Mouse (Mus musculus): ENCODE results near the gene Olfr1340. TPM values are rescaled to one million over a fixed set of nuclear protein-coding genes. Genes with fewer than 3 reads are reported as not detected.

Gene Olfr1340
- polyA plus RNA-seq, 1 experiment: not detected

GRCm38 (mm10) chr4:118711656-118712055 is 8.3 kb upstream of the Olfr1340 start:
- Histone ChIP-seq H3K27me3 (ENCODE audit: control insufficient read depth, insufficient read depth, low read length, poor library complexity, severe bottlenecking) (no peaks in the 10 kb centered on the region), H3K9me3 (replicated peaks; ENCODE audit: control insufficient read depth, insufficient read depth, low read length, poor library complexity, severe bottlenecking) (0 out of 2 replicates have a peak, but pooled peaks cover 2% of the 10 kb centered on the region), H3K9ac (ENCODE audit: low read depth, poor library complexity, severe bottlenecking) (no peak overlapping the region), H3K36me3 (ENCODE audit: control insufficient read depth, insufficient read depth, low read length, poor library complexity, severe bottlenecking) (no peaks in the 10 kb centered on the region), H3K4me3 (ENCODE audit: low read depth, low read length) (no peak overlapping the region), H3K4me1 (ENCODE audit: control insufficient read depth, insufficient read depth, low read length) (no peaks in the 10 kb centered on the region), H3K27ac (ENCODE audit: insufficient read depth, low read length) (peak overlapping the region; percentile 79)
- TF ChIP-seq CTCF (IDR thresholded peaks at IDR 0.05; ENCODE audit: low read depth, low read length): no peak
- TF ChIP-seq EP300 (IDR thresholded peaks at IDR 0.05; ENCODE audit: insufficient read depth, low read depth, low read length): peak; percentile 83
- no peak for TF ChIP-seq POLR2A (IDR thresholded peaks at IDR 0.05; ENCODE audit: insufficient read depth, low read length)

DNA sequence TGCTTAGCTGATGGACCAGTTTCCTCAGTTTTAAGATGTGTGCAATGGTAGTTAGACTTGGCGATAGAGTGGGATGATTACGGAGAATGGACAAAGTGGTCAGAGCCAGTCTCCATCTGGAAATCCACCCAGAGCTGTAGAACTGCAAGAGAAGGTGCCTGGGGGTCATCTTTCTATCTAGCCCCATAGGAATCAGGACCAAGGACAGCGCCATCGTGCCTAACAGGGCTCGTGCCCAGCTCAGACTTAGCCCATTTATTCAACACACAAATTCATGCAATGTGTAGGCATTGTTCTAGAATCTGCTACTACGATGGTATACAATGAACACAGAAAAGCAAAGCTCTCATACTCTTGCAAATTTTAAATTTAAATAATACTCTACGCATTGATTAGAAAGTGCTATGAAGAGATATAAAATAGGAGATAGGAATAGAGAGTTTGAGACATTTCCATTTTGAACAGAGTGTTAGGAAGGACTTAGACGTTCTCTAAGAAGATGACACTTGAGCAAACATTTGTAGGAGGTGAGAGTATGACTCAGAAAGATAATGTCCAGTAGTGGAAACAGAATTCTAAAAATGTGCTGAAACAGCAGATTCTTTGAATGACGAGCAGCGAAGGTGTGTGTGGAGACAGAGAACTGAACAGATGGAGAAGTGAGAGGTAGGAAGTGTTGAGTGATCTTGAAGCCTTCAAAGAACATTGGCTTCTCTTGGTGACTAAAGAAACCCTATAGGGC is 2.0 kb downstream of the Olfr1340 start:
- Histone ChIP-seq H3K9me3 (replicated peaks; ENCODE audit: control insufficient read depth, insufficient read depth, low read length, poor library complexity, severe bottlenecking) (no peaks in the 10 kb centered on the region), H3K9ac (ENCODE audit: low read depth, poor library complexity, severe bottlenecking) (no peak overlapping the region), H3K4me1 (ENCODE audit: control insufficient read depth, insufficient read depth, low read length) (no peaks in the 10 kb centered on the region), H3K36me3 (ENCODE audit: control insufficient read depth, insufficient read depth, low read length, poor library complexity, severe bottlenecking) (no peaks in the 10 kb centered on the region), H3K27me3 (ENCODE audit: control insufficient read depth, insufficient read depth, low read length, poor library complexity, severe bottlenecking) (no peaks in the 10 kb centered on the region), H3K27ac (ENCODE audit: insufficient read depth, low read length) (no peak overlapping the region), H3K4me3 (ENCODE audit: low read depth, low read length) (no peak overlapping the region)
- no peak for TF ChIP-seq EP300 (IDR thresholded peaks at IDR 0.05; ENCODE audit: insufficient read depth, low read depth, low read length)
- no peak for TF ChIP-seq CTCF (IDR thresholded peaks at IDR 0.05; ENCODE audit: low read depth, low read length)
- TF ChIP-seq POLR2A (IDR thresholded peaks at IDR 0.05; ENCODE audit: insufficient read depth, low read length): no peak

- H3K9me3 ChIP-seq (replicated peaks; ENCODE audit: control insufficient read depth, insufficient read depth, low read length, poor library complexity, severe bottlenecking): no peaks in the 10 kb centered on the region
- no peaks in the 10 kb centered on the region for H3K27me3 ChIP-seq (ENCODE audit: control insufficient read depth, insufficient read depth, low read length, poor library complexity, severe bottlenecking)
- no peak within 1 kb of the TSS for H3K9ac ChIP-seq (ENCODE audit: low read depth, poor library complexity, severe bottlenecking)
- H3K36me3 ChIP-seq (ENCODE audit: control insufficient read depth, insufficient read depth, low read length, poor library complexity, severe bottlenecking): no peaks in the 10 kb centered on the region
- no peaks in the 10 kb centered on the region for H3K4me1 ChIP-seq (ENCODE audit: control insufficient read depth, insufficient read depth, low read length)
- no peak for TF ChIP-seq POLR2A (IDR thresholded peaks at IDR 0.05; ENCODE audit: insufficient read depth, low read length)
- TF ChIP-seq CTCF (IDR thresholded peaks at IDR 0.05; ENCODE audit: low read depth, low read length): no peak
- no peak for TF ChIP-seq EP300 (IDR thresholded peaks at IDR 0.05; ENCODE audit: insufficient read depth, low read depth, low read length)
- H3K4me3 ChIP-seq (ENCODE audit: low read depth, low read length): no peak within 1 kb of the TSS
- H3K27ac ChIP-seq (ENCODE audit: insufficient read depth, low read length): no peak within 1 kb of the TSS
These were observed 11.9 kb downstream of the Olfr1340 start, which contains the start of gene Olfr1339 for GRCm38 (mm10) chr4:118731875-118732274. Olfr1339 (plus strand) TSS chr4:118732175.

DNA sequence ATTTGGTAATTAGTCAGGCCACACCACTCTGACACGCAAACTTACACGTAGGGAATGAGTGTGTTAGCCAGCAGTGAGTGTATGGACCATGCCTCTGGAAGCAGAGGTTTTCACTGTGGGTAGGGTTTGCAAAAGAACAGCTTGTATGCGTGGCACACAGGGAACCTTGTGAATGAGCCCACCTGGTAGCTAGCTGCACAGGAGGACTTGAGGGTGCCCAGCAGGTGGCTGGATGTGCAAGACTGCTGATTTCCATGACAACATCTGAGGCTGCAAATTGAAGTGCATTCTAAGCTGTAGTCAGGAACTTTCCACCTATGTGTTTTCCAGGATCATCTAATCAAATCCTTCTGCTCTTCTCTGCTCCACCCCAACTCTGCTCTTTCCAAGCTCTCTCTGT is 19.6 kb downstream of the Olfr1340 start:
- Histone ChIP-seq H3K27me3 (ENCODE audit: control insufficient read depth, insufficient read depth, low read length, poor library complexity, severe bottlenecking) (peaks cover 1% of the 10 kb centered on the region; the same call in 1 of the 2 replicates), H3K4me3 (ENCODE audit: low read depth, low read length) (no peak overlapping the region), H3K36me3 (ENCODE audit: control insufficient read depth, insufficient read depth, low read length, poor library complexity, severe bottlenecking) (no peaks in the 10 kb centered on the region), H3K27ac (ENCODE audit: insufficient read depth, low read length) (no peak overlapping the region), H3K4me1 (ENCODE audit: control insufficient read depth, insufficient read depth, low read length) (peaks cover 2% of the 10 kb centered on the region), H3K9me3 (replicated peaks; ENCODE audit: control insufficient read depth, insufficient read depth, low read length, poor library complexity, severe bottlenecking) (no peaks in the 10 kb centered on the region; the same call in 1 of the 2 replicates), H3K9ac (ENCODE audit: low read depth, poor library complexity, severe bottlenecking) (no peak overlapping the region)
- no peak for TF ChIP-seq CTCF (IDR thresholded peaks at IDR 0.05; ENCODE audit: low read depth, low read length)
- peak; percentile 68; the same call in 1 of the 2 replicates for TF ChIP-seq EP300 (IDR thresholded peaks at IDR 0.05; ENCODE audit: insufficient read depth, low read depth, low read length)
- TF ChIP-seq POLR2A (IDR thresholded peaks at IDR 0.05; ENCODE audit: insufficient read depth, low read length): no peak

GRCm38 (mm10) chr4:118740988-118741698 is 21.2 kb downstream of the Olfr1340 start:
- peak overlapping the region; percentile 65 for H3K9ac ChIP-seq (ENCODE audit: low read depth, poor library complexity, severe bottlenecking)
- peak overlapping the region; percentile 39 for H3K27ac ChIP-seq (ENCODE audit: insufficient read depth, low read length)
- peaks cover 6% of the 10 kb centered on the region; the same call in 1 of the 2 replicates for H3K9me3 ChIP-seq (replicated peaks; ENCODE audit: control insufficient read depth, insufficient read depth, low read length, poor library complexity, severe bottlenecking)
- H3K27me3 ChIP-seq (ENCODE audit: control insufficient read depth, insufficient read depth, low read length, poor library complexity, severe bottlenecking): peaks cover 1% of the 10 kb centered on the region; the same call in 1 of the 2 replicates
- peak overlapping the region; percentile 51 for H3K4me3 ChIP-seq (ENCODE audit: low read depth, low read length)
- TF ChIP-seq CTCF (IDR thresholded peaks at IDR 0.05; ENCODE audit: low read depth, low read length): no peak
- peak; percentile 99 for TF ChIP-seq EP300 (IDR thresholded peaks at IDR 0.05; ENCODE audit: insufficient read depth, low read depth, low read length)
- H3K36me3 ChIP-seq (ENCODE audit: control insufficient read depth, insufficient read depth, low read length, poor library complexity, severe bottlenecking): no peaks in the 10 kb centered on the region
- peaks cover 2% of the 10 kb centered on the region for H3K4me1 ChIP-seq (ENCODE audit: control insufficient read depth, insufficient read depth, low read length)

Data from ES-Bruce4 (cell line).